Mouse (Mus musculus): ENCODE data around the gene Lrmda. TPM values are rescaled to one million over a fixed set of nuclear protein-coding genes. Genes with fewer than 3 reads are reported as not detected.

The Lrmda gene
- polyA plus RNA-seq, 1 experiment from 2014 or later, result 0.20 TPM

- H3K27ac ChIP-seq (ENCODE audit: low read depth, low read length), result no peak overlapping the region
- no peak overlapping the region for H3K4me2 ChIP-seq (replicated peaks; ENCODE audit: low read depth, low read length)
- no peak for ATAC-seq (ENCODE audit: low FRiP score)
- DNase-seq (ENCODE audit: low spot score), result no peak
- H3K27me3 ChIP-seq (ENCODE audit: control insufficient read depth, insufficient read depth, low read length), result no peaks in the 10 kb centered on the region
- no peaks in the 10 kb centered on the region for H3K9me3 ChIP-seq (ENCODE audit: control insufficient read depth, low read length)
- no peak overlapping the region for H3K4me3 ChIP-seq (ENCODE audit: low read depth, low read length)
- H3K9ac ChIP-seq (ENCODE audit: low read depth, low read length), result no peak overlapping the region
- WGBS, result 79% methylated on average over 4 of the region's 4 CpGs
- H3K4me1 ChIP-seq (replicated peaks; ENCODE audit: control insufficient read depth, insufficient read depth, low read length), result no peaks in the 10 kb centered on the region
- no peaks in the 10 kb centered on the region for H3K36me3 ChIP-seq (ENCODE audit: control insufficient read depth, insufficient read depth, low read length)
Observed at GRCm38 (mm10) chr14:22497636-22498131, 478.2 kb downstream of the Lrmda start.

- Histone ChIP-seq H3K27me3 (ENCODE audit: control insufficient read depth, insufficient read depth, low read length) (no peaks in the 10 kb centered on the region), H3K36me3 (ENCODE audit: control insufficient read depth, insufficient read depth, low read length) (no peaks in the 10 kb centered on the region), H3K4me2 (replicated peaks; ENCODE audit: low read depth, low read length) (no peak overlapping the region), H3K9me3 (ENCODE audit: control insufficient read depth, low read length) (no peaks in the 10 kb centered on the region), H3K4me3 (ENCODE audit: low read depth, low read length) (no peak overlapping the region), H3K27ac (ENCODE audit: low read depth, low read length) (no peak overlapping the region), H3K9ac (ENCODE audit: low read depth, low read length) (no peak overlapping the region), H3K4me1 (replicated peaks; ENCODE audit: control insufficient read depth, insufficient read depth, low read length) (0 out of 2 replicates have a peak, but pooled peaks cover 2% of the 10 kb centered on the region)
- ATAC-seq (ENCODE audit: low FRiP score), result no peak
- 70% methylated on average over 6 of the region's 6 CpGs for WGBS
- no peak for DNase-seq (ENCODE audit: low spot score)
Observed at GRCm38 (mm10) chr14:22509747-22510530, 490.4 kb downstream of the Lrmda start.

- ATAC-seq (ENCODE audit: low FRiP score) (no peak), DNase-seq (ENCODE audit: low spot score) (no peak)
- no peak overlapping the region for H3K9ac ChIP-seq (ENCODE audit: low read depth, low read length)
- H3K36me3 ChIP-seq (ENCODE audit: control insufficient read depth, insufficient read depth, low read length), result no peaks in the 10 kb centered on the region
- no peak overlapping the region for H3K4me2 ChIP-seq (replicated peaks; ENCODE audit: low read depth, low read length)
- H3K4me1 ChIP-seq (replicated peaks; ENCODE audit: control insufficient read depth, insufficient read depth, low read length), result 0 out of 2 replicates have a peak, but pooled peaks cover 2% of the 10 kb centered on the region
- H3K4me3 ChIP-seq (ENCODE audit: low read depth, low read length), result no peak overlapping the region
- no peaks in the 10 kb centered on the region for H3K9me3 ChIP-seq (ENCODE audit: control insufficient read depth, low read length)
- no peak overlapping the region for H3K27ac ChIP-seq (ENCODE audit: low read depth, low read length)
- H3K27me3 ChIP-seq (ENCODE audit: control insufficient read depth, insufficient read depth, low read length), result no peaks in the 10 kb centered on the region
Observed at GRCm38 (mm10) chr14:22510531-22510785, 490.9 kb downstream of the Lrmda start.

GRCm38 (mm10) chr14:22514362-22515084, 495.0 kb downstream of the Lrmda start:
- H3K4me1 ChIP-seq (replicated peaks; ENCODE audit: control insufficient read depth, insufficient read depth, low read length), result no peaks in the 10 kb centered on the region
- H3K36me3 ChIP-seq (ENCODE audit: control insufficient read depth, insufficient read depth, low read length), result no peaks in the 10 kb centered on the region
- DNase-seq (ENCODE audit: low spot score) (no peak), ATAC-seq (ENCODE audit: low FRiP score) (no peak)
- H3K9ac ChIP-seq (ENCODE audit: low read depth, low read length), result no peak overlapping the region
- H3K27ac ChIP-seq (ENCODE audit: low read depth, low read length), result no peak overlapping the region
- H3K9me3 ChIP-seq (ENCODE audit: control insufficient read depth, low read length), result no peaks in the 10 kb centered on the region
- H3K27me3 ChIP-seq (ENCODE audit: control insufficient read depth, insufficient read depth, low read length), result no peaks in the 10 kb centered on the region
- no peak overlapping the region for H3K4me3 ChIP-seq (ENCODE audit: low read depth, low read length)
- no peak overlapping the region for H3K4me2 ChIP-seq (replicated peaks; ENCODE audit: low read depth, low read length)
- WGBS, result 86% methylated on average over 5 of the region's 5 CpGs

- Histone ChIP-seq H3K36me3 (ENCODE audit: control insufficient read depth, insufficient read depth, low read length) (no peaks in the 10 kb centered on the region), H3K9me3 (ENCODE audit: control insufficient read depth, low read length) (no peaks in the 10 kb centered on the region), H3K27ac (ENCODE audit: low read depth, low read length) (no peak overlapping the region), H3K4me2 (replicated peaks; ENCODE audit: low read depth, low read length) (no peak overlapping the region), H3K4me1 (replicated peaks; ENCODE audit: control insufficient read depth, insufficient read depth, low read length) (no peaks in the 10 kb centered on the region), H3K9ac (ENCODE audit: low read depth, low read length) (no peak overlapping the region), H3K27me3 (ENCODE audit: control insufficient read depth, insufficient read depth, low read length) (no peaks in the 10 kb centered on the region), H3K4me3 (ENCODE audit: low read depth, low read length) (no peak overlapping the region)
- no peak for DNase-seq (ENCODE audit: low spot score)
- no peak for ATAC-seq (ENCODE audit: low FRiP score)
- 82% methylated on average over 3 of the region's 3 CpGs for WGBS
Observed at GRCm38 (mm10) chr14:22530706-22531105, 511.2 kb downstream of the Lrmda start.

- Histone ChIP-seq H3K9ac (ENCODE audit: low read depth, low read length) (no peak overlapping the region), H3K36me3 (ENCODE audit: control insufficient read depth, insufficient read depth, low read length) (no peaks in the 10 kb centered on the region), H3K27me3 (ENCODE audit: control insufficient read depth, insufficient read depth, low read length) (no peaks in the 10 kb centered on the region), H3K9me3 (ENCODE audit: control insufficient read depth, low read length) (no peaks in the 10 kb centered on the region), H3K27ac (ENCODE audit: low read depth, low read length) (no peak overlapping the region), H3K4me2 (replicated peaks; ENCODE audit: low read depth, low read length) (no peak overlapping the region), H3K4me1 (replicated peaks; ENCODE audit: control insufficient read depth, insufficient read depth, low read length) (no peaks in the 10 kb centered on the region), H3K4me3 (ENCODE audit: low read depth, low read length) (no peak overlapping the region)
- ATAC-seq (ENCODE audit: low FRiP score), result no peak
- WGBS, result 90% methylated on average over 3 of the region's 3 CpGs
- DNase-seq (ENCODE audit: low spot score), result no peak
Observed at GRCm38 (mm10) chr14:22533501-22533900, 514.0 kb downstream of the Lrmda start.

GRCm38 (mm10) chr14:22545887-22546675, 526.6 kb downstream of the Lrmda start:
- no peaks in the 10 kb centered on the region for H3K9me3 ChIP-seq (ENCODE audit: control insufficient read depth, low read length)
- no peak overlapping the region for H3K4me3 ChIP-seq (ENCODE audit: low read depth, low read length)
- peak; percentile 41 for ATAC-seq (ENCODE audit: low FRiP score)
- peaks cover 13% of the 10 kb centered on the region for H3K4me1 ChIP-seq (replicated peaks; ENCODE audit: control insufficient read depth, insufficient read depth, low read length)
- peak overlapping the region; percentile 3; the same call in 1 of the 2 replicates for H3K27ac ChIP-seq (ENCODE audit: low read depth, low read length)
- 42% methylated on average over 8 of the region's 8 CpGs for WGBS
- H3K27me3 ChIP-seq (ENCODE audit: control insufficient read depth, insufficient read depth, low read length), result no peaks in the 10 kb centered on the region
- peak; percentile 34 for DNase-seq (ENCODE audit: low spot score)
- H3K4me2 ChIP-seq (replicated peaks; ENCODE audit: low read depth, low read length), result no peak overlapping the region
- H3K9ac ChIP-seq (ENCODE audit: low read depth, low read length), result no peak overlapping the region
- H3K36me3 ChIP-seq (ENCODE audit: control insufficient read depth, insufficient read depth, low read length), result no peaks in the 10 kb centered on the region

GRCm38 (mm10) chr14:22546676-22546984, 527.1 kb downstream of the Lrmda start:
- Histone ChIP-seq H3K4me1 (replicated peaks; ENCODE audit: control insufficient read depth, insufficient read depth, low read length) (peaks cover 13% of the 10 kb centered on the region), H3K27ac (ENCODE audit: low read depth, low read length) (peak overlapping the region; percentile 3; the same call in 1 of the 2 replicates), H3K9me3 (ENCODE audit: control insufficient read depth, low read length) (no peaks in the 10 kb centered on the region), H3K4me2 (replicated peaks; ENCODE audit: low read depth, low read length) (no peak overlapping the region), H3K36me3 (ENCODE audit: control insufficient read depth, insufficient read depth, low read length) (no peaks in the 10 kb centered on the region), H3K27me3 (ENCODE audit: control insufficient read depth, insufficient read depth, low read length) (no peaks in the 10 kb centered on the region), H3K9ac (ENCODE audit: low read depth, low read length) (no peak overlapping the region), H3K4me3 (ENCODE audit: low read depth, low read length) (no peak overlapping the region)
- DNase-seq (ENCODE audit: low spot score), result peak; percentile 52
- ATAC-seq (ENCODE audit: low FRiP score), result peak; percentile 69
- WGBS, result 45% methylated on average over 4 of the region's 4 CpGs

Measured in hindbrain, embryonic 11.5 days (tissue).